Mouse (Mus musculus) hindbrain, embryonic 12.5 days (tissue): ENCODE results near the gene Gp5. TPM values are rescaled to one million over a fixed set of nuclear protein-coding genes. Genes with fewer than 3 reads are reported as not detected.

Source experiments
- ATAC-seq: fragments of 200-750 bp; cut with Nextera tagmentation; 2 replicates; pipeline ENCODE4 v1.8.0; 2017; ENCODE audit warnings: moderate TSS enrichment; ENCODE audit not compliant: low FRiP score
- H3K27ac ChIP-seq: fragments of 300-500 bp; sonication (generic); 2 replicates; pipeline ENCODE4 v1.5.1; 2016; ENCODE audit warnings: mild to moderate bottlenecking
- H3K27me3 ChIP-seq: fragments of 300-500 bp; sonication (generic); 2 replicates; pipeline ENCODE4 v1.6.1; 2016; ENCODE audit warnings: mild to moderate bottlenecking
- H3K36me3 ChIP-seq: fragments of 300-500 bp; sonication (generic); 2 replicates; pipeline ENCODE4 v1.6.1; 2016; ENCODE audit warnings: mild to moderate bottlenecking
- H3K4me1 ChIP-seq: fragments of 300-500 bp; sonication (generic); 2 replicates; pipeline ENCODE4 v1.6.1; 2016
- H3K4me2 ChIP-seq: fragments of 300-500 bp; sonication (generic); replicated peaks from 2 replicates; pipeline ENCODE4 v1.6.1; 2016; ENCODE audit warnings: mild to moderate bottlenecking
- H3K4me3 ChIP-seq: fragments of 300-500 bp; sonication (generic); 2 replicates; pipeline ENCODE4 v1.5.1; 2016; ENCODE audit warnings: mild to moderate bottlenecking
- H3K9ac ChIP-seq: fragments of 300-500 bp; sonication (generic); 2 replicates; pipeline ENCODE4 v1.6.1; 2016; ENCODE audit warnings: mild to moderate bottlenecking, moderate library complexity
- H3K9me3 ChIP-seq: fragments of 300-500 bp; sonication (generic); replicated peaks from 2 replicates; pipeline ENCODE4 v1.6.1; 2016; ENCODE audit warnings: mild to moderate bottlenecking
- WGBS: fragments of 180-500 bp; shearing (Covaris S2); methylation state at CpG from one replicate; pipeline ENCODE4 v1.1.7; 2016; 5-methylcytosine and 5-hydroxymethylcytosine counted together
- polyA plus RNA-seq: library from polyadenylated mRNA; unstranded; fragments of >200 nt; fragmentation: Nextera tagmentation; extraction: Ambion mirVana; gene quantifications from 2 replicates; pipeline ENCODE4 v1.2.1, GENCODE M21; 2016

Gp5 gene
- polyA plus RNA-seq, 1 experiment from 2014 or later = 1.4 TPM

- Histone ChIP-seq H3K4me3 (no peak overlapping the region), H3K36me3 (no peaks in the 10 kb centered on the region), H3K4me1 (no peaks in the 10 kb centered on the region), H3K27me3 (peaks cover 26% of the 10 kb centered on the region), H3K4me2 (no peak overlapping the region), H3K9ac (no peak overlapping the region), H3K27ac (no peak overlapping the region), H3K9me3 (no peaks in the 10 kb centered on the region)
- 78% methylated on average over 10 of the region's 10 CpGs for WGBS
- no peak for ATAC-seq
These were observed 10.8 kb downstream of the Gp5 start for GRCm38 (mm10) chr16:30299711-30300277.

DNA sequence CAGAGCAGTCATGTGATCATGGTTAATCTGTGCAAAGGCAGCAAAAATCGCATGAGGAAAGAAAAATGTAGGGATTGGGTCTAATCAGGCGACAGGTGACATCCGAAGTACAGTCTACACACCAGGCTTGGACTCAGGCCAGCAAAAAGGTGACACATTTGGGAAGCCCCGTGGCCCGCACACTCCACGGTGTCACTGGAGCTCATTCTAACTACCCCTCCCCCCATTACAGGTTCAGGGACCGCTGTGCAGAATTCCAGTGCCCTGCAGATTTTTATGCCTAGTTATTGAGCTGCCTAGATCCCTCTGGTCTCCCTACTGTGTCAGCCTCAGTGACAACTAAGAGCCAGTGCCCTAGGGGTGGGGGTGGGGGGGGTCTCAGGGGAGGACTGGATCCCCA lies 13.1 kb downstream of the Gp5 start:
- H3K4me2 ChIP-seq = no peak overlapping the region
- peaks cover 5% of the 10 kb centered on the region; the same call in 1 of the 2 replicates for H3K27me3 ChIP-seq
- 88% methylated on average over 7 of the region's 7 CpGs for WGBS
- H3K27ac ChIP-seq = no peak overlapping the region
- no peaks in the 10 kb centered on the region for H3K4me1 ChIP-seq
- H3K9ac ChIP-seq = no peak overlapping the region
- H3K9me3 ChIP-seq = no peaks in the 10 kb centered on the region
- no peak overlapping the region for H3K4me3 ChIP-seq
- ATAC-seq = no peak
- no peaks in the 10 kb centered on the region for H3K36me3 ChIP-seq

- H3K4me3 ChIP-seq = no peak overlapping the region
- H3K4me1 ChIP-seq = no peaks in the 10 kb centered on the region
- ATAC-seq = no peak
- H3K27me3 ChIP-seq = peaks cover 5% of the 10 kb centered on the region; the same call in 1 of the 2 replicates
- H3K9ac ChIP-seq = no peak overlapping the region
- 90% methylated on average over 11 of the region's 11 CpGs for WGBS
- no peak overlapping the region for H3K27ac ChIP-seq
- H3K9me3 ChIP-seq = no peaks in the 10 kb centered on the region
- H3K36me3 ChIP-seq = no peaks in the 10 kb centered on the region
- no peak overlapping the region for H3K4me2 ChIP-seq
These were observed 13.8 kb downstream of the Gp5 start for GRCm38 (mm10) chr16:30296601-30297275.

GRCm38 (mm10) chr16:30295106-30295505 lies 15.5 kb downstream of the Gp5 start:
- ATAC-seq = no peak
- Histone ChIP-seq H3K9me3 (no peaks in the 10 kb centered on the region), H3K9ac (no peak overlapping the region), H3K4me2 (no peak overlapping the region), H3K4me3 (no peak overlapping the region), H3K27me3 (no peaks in the 10 kb centered on the region), H3K36me3 (no peaks in the 10 kb centered on the region), H3K4me1 (0 out of 2 replicates have a peak, but pooled peaks cover 5% of the 10 kb centered on the region), H3K27ac (no peak overlapping the region)
- WGBS = 88% methylated on average over 7 of the region's 7 CpGs

DNA sequence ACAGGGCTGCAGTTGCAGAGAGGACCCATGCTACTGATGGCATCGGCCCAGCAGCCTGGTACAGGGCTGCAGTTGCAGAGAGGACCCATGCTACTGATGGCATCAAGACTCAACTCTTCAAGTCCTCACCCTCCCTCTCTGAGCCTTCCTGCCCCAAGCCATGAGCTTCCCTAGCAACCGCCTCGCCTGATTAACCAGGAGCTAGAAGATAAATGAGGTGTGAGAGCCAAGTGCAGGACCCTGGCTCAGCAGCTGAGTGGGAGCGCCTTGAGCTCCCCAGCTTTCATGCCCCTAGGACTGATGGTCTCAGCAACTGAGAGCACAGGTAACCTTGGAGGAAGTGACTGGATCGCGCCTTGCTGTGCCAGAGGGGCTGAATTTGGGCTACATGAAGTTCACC lies 20.1 kb downstream of the Gp5 start:
- WGBS = 74% methylated on average over 6 of the region's 6 CpGs
- H3K9ac ChIP-seq = no peak overlapping the region
- ATAC-seq = no peak
- H3K4me2 ChIP-seq = no peak overlapping the region
- 0 out of 2 replicates have a peak, but pooled peaks cover 7% of the 10 kb centered on the region for H3K4me1 ChIP-seq
- H3K9me3 ChIP-seq = no peaks in the 10 kb centered on the region
- H3K36me3 ChIP-seq = no peaks in the 10 kb centered on the region
- no peak overlapping the region for H3K27ac ChIP-seq
- peaks cover 15% of the 10 kb centered on the region; the same call in 1 of the 2 replicates for H3K27me3 ChIP-seq
- no peak overlapping the region for H3K4me3 ChIP-seq

GRCm38 (mm10) chr16:30285701-30286100 lies 24.9 kb downstream of the Gp5 start:
- Histone ChIP-seq H3K9me3 (no peaks in the 10 kb centered on the region), H3K36me3 (no peaks in the 10 kb centered on the region), H3K27me3 (peaks cover 62% of the 10 kb centered on the region), H3K9ac (no peak overlapping the region), H3K27ac (no peak overlapping the region), H3K4me1 (peaks cover 22% of the 10 kb centered on the region), H3K4me3 (no peak overlapping the region), H3K4me2 (no peak overlapping the region)
- WGBS = 47% methylated on average over 4 of the region's 4 CpGs
- ATAC-seq = no peak

DNA sequence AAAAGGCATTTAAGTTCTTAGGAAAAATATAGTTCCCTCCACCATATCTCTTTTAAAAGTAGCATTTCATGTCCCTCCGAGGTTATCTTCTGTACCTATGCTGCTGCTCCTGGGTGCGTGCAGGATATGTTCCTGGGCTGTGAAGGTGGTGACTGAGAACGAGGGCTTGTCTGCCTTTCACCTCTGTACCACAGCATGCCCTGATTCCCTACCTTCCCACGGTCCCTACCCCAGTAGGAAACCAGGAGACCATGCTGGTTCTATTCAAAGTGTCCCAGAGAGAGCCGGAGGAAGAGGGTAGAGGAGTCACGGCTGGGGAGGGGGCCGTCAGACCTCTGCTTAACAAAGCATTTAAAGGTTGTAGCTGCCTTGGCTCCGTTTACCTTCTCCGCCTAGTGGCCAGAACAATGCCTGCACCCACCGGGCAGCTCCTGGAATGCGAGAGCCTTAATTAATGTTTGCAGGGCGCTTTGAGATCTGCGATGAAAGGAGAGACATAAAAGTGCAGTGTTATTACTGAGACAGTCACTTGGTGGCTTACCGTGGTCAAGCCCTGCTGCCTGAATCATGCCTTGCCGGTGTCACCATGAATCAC lies 26.7 kb downstream of the Gp5 start:
- Histone ChIP-seq H3K9me3 (no peaks in the 10 kb centered on the region), H3K4me1 (peaks cover 17% of the 10 kb centered on the region), H3K4me3 (peak overlapping the region; percentile 20), H3K4me2 (peak overlapping the region; percentile 52), H3K36me3 (no peaks in the 10 kb centered on the region), H3K27me3 (peaks cover 66% of the 10 kb centered on the region), H3K27ac (no peak overlapping the region), H3K9ac (0 out of 2 replicates have a peak overlapping the region, but pooled peaks have one; percentile 9)
- ATAC-seq = peak; percentile 57; the same call in 1 of the 2 replicates
- 2% methylated on average over 15 of the region's 15 CpGs for WGBS

- H3K36me3 ChIP-seq = no peaks in the 10 kb centered on the region
- WGBS = 7% methylated on average over 34 of the region's 34 CpGs
- H3K27ac ChIP-seq = no peak within 1 kb of the TSS
- H3K9ac ChIP-seq = 0 out of 2 replicates have a peak within 1 kb of the TSS, but pooled peaks have one; percentile 9
- H3K4me3 ChIP-seq = peak within 1 kb of the TSS; percentile 28
- no peaks in the 10 kb centered on the region for H3K9me3 ChIP-seq
- H3K4me1 ChIP-seq = peaks cover 17% of the 10 kb centered on the region
- H3K4me2 ChIP-seq = peak within 1 kb of the TSS; percentile 52
- peaks cover 62% of the 10 kb centered on the region for H3K27me3 ChIP-seq
- 0 out of 2 replicates have a peak, but pooled peaks have one; percentile 46 for ATAC-seq
These were observed 27.6 kb downstream of the Gp5 start, which contains the start of gene Lrrc15 for GRCm38 (mm10) chr16:30282844-30283495. Lrrc15 (minus strand) TSS chr16:30283256.

DNA sequence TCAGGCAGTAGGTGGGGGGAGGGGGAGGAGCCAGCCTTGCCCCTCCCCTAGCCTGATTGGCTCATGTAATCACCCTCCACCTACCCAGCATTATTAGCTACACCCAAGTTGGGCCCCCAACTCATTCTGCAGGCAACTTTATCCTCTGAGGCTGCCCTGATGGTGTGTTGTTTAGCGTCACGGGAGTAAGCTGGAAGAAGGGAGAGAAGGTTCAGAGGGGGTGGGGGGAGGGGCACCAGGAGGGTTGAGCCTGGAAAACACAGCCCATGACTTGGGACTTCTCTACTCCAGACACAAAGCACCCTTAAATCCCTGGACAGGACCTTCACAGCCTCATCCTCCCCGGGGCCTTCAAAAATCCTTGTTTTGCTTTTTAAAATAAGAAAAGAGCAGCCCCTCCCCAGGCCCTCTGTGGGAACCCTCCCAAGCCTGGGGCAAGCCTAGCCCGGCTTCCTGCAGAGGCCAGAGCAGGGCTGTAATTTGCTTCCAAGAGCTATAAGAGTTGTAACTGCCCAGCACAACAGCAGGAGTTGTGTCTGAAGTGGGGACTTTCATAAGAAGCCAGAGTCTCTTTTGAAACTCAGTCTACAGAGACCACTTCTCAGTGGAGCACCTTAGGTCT lies 29.8 kb downstream of the Gp5 start:
- WGBS = 6% methylated on average over 4 of the region's 4 CpGs
- H3K36me3 ChIP-seq = no peaks in the 10 kb centered on the region
- H3K27ac ChIP-seq = no peak overlapping the region
- H3K4me1 ChIP-seq = peaks cover 17% of the 10 kb centered on the region
- ATAC-seq = no peak
- no peak overlapping the region for H3K9ac ChIP-seq
- peaks cover 51% of the 10 kb centered on the region for H3K27me3 ChIP-seq
- no peaks in the 10 kb centered on the region for H3K9me3 ChIP-seq
- H3K4me2 ChIP-seq = no peak overlapping the region
- H3K4me3 ChIP-seq = no peak overlapping the region

GRCm38 (mm10) chr16:30278406-30278805 lies 32.2 kb downstream of the Gp5 start:
- peaks cover 30% of the 10 kb centered on the region for H3K27me3 ChIP-seq
- no peak overlapping the region for H3K4me3 ChIP-seq
- WGBS = 87% methylated on average over 11 of the region's 11 CpGs
- no peaks in the 10 kb centered on the region for H3K9me3 ChIP-seq
- peaks cover 10% of the 10 kb centered on the region for H3K4me1 ChIP-seq
- H3K36me3 ChIP-seq = no peaks in the 10 kb centered on the region
- ATAC-seq = no peak
- no peak overlapping the region for H3K27ac ChIP-seq
- no peak overlapping the region for H3K9ac ChIP-seq
- H3K4me2 ChIP-seq = no peak overlapping the region

GRCm38 (mm10) chr16:30275558-30276340 lies 34.8 kb downstream of the Gp5 start:
- no peak for ATAC-seq
- Histone ChIP-seq H3K4me2 (no peak overlapping the region), H3K27me3 (peaks cover 4% of the 10 kb centered on the region), H3K4me1 (peaks cover 4% of the 10 kb centered on the region; the same call in 1 of the 2 replicates), H3K27ac (no peak overlapping the region), H3K9me3 (no peaks in the 10 kb centered on the region), H3K4me3 (no peak overlapping the region), H3K36me3 (no peaks in the 10 kb centered on the region), H3K9ac (no peak overlapping the region)
- 80% methylated on average over 15 of the region's 15 CpGs for WGBS
